Mouse (Mus musculus): ENCODE data around the gene Luc7l2.
A peak's percentile ranks its signal among the peaks of the same experiment; 100 is the strongest.

- TF ChIP-seq CTCF (IDR thresholded peaks at IDR 0.05; ENCODE audit: low read depth) (peak; percentile 12; the same call in 1 of the 2 replicates), EP300 (IDR thresholded peaks at IDR 0.05; ENCODE audit: low read depth) (no peak)
Measured at GRCm38 (mm10) chr6:38597481-38597880, 46.3 kb downstream of the Luc7l2 start.

Measured in heart, postnatal 0 days (tissue).